Mouse (Mus musculus) spleen, postnatal 36 days (tissue): Measurements from ENCODE around the gene Slc39a11.

Experiments used
- DNase-seq, 2 experiments: peaks; one replicate each; pipeline ENCODE4 v3.0.0; 2022; ENCODE audit warnings: low spot score in 2 of 2, mixed read lengths in 1 of 2

The Slc39a11 gene

DNA sequence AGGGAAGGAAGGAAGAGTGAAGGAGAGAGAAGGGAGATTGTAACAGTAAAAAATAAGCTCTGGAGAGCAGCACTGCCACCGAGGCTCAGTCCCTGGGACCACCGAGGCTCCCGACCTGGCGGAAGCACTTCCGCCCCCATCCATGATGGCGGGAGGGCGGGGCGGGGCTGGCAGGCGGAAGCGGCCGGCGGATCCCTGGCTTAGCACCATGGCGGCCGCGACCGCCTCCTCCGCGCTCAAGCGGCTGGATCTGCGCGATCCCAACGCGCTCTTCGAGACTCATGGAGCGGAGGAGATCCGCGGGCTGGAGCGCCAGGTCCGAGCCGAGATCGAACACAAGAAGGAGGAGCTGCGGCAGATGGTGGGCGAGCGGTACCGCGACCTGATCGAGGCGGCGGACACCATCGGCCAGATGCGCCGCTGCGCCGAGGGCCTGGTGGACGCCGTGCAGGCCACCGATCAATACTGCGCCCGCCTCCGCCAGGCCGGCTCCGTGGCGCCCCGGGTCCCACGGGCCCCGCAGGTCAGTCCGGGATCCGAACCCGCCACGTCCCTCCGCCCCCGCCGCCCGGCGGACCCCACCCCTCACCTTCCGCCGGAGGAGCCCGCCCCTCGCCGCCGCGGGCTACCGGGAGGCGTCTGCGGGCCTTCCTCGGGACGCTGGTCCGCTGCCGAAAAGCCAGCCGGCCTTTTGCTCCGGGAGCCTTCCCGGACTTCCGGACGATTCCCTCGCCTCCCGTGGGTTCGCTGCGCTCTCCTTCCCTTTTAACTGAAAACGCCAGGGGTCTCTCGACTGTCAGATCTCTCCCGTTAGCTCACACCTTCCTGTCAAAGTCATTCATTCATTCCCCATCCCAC lies at the start of gene Slc39a11:
Slc39a11 (minus strand) TSS at position 727 of the 858 bp plus-strand sequence.
- DNase-seq = peak; percentile 56 to 63

DNA sequence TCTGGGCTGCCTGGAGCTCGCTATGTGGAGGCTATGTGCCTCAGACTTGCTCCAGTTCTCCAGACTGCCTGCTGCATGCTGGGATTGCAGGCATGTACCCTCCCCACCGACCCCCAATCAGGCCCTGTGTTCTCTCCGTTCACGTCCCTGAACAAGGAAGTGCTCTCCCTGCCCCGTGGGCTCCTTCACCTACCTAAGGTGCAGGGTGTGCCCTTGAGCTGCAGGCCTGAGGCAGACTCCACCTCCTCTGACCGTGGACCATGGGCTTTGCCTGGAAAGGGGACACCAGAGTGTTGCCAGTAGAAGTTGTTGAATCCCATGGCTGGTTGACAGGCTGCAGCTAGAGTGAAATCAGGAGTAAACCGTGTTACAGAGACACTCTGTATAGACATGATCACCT lies 49.8 kb upstream of the Slc39a11 start:
- no peak for DNase-seq

DNA sequence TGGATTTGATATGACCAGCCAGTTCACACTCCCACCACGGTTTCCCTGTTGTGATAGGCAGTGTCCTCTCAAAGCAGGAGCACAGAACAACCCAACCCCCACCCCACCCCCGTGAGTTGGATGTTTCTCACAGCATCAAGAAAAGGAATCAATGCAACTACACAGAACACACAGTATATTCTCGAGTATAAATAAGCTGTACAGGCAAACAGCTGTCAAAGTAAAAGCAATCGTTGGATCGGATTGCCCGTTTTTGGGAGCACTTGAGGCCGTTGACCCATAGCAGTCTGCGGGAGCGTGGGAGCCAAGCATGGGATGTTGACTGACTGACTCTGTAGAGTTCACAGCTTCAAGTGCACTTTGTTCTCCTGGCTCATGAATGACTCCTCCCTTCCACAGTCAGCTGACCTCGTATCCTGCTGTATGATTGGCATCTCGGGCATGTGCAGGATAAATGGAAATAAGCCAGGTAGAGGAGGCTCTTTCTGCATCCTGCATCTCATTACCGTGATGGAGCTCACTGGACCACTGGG lies 48.2 kb upstream of the Slc39a11 start:
- no peak for DNase-seq

GRCm38 (mm10) chr11:113697571-113697970 lies 47.7 kb upstream of the Slc39a11 start:
- no peak for DNase-seq

GRCm38 (mm10) chr11:113691851-113692250 lies 42.0 kb upstream of the Slc39a11 start:
- DNase-seq = no peak

DNA sequence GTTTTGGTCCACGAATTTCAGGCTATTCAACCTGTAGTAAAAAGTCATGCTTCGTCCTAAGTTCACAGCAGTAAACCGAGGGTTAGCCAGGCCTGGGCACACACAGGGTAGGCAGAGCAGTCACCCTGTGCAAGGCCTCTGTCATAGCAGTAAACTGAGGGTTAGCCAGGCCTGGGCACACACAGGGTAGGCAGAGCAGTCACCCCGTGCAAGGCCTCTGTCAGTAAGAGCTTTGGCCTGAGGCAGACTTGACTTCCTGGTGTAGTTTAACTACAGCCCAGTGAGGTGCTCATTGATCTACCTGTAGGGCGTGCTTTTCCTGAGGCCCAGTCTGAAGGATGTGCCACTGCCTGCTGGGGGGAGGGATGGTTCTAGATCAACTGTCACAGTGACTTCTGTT lies 41.4 kb upstream of the Slc39a11 start:
- DNase-seq = peak in 1 of 2 experiments; percentile 14

DNA sequence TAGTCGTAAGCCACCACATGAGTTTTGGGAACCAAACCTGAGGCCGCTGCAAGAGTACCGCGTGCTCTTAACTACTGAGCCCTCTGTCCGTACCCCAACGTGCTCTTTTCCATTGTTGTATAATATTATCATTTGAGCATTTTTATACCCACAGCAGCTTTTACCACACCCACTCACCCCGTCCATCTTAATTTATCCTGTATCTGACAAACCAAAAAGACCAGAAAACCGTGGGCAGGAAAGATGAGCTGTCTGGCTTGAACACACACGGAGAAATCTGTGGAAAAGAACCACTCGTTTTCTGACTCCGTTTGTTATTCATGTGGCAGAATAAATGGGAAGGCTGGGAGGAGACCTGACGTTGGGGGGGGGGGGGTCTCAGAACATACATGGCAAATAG lies 40.6 kb upstream of the Slc39a11 start:
- DNase-seq = no peak

DNA sequence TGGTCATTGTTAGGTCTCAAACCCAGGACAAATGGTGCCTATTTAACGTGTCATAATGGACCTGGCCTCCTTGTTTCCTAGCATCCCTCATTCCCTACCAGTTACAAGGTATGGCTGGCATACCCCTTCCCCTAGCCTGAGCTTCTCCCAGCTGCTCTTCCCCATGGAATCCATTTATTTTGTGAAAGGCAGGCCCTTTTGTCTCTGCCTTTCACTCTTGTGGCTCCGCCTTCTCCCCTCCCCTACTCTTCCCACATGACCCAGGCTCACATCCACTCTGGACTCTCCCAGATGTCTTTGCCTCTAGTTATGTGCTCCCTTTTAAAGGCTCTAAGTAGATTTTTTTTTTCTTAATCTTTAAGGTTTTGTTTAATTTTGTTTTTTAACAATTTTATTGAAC lies 37.2 kb upstream of the Slc39a11 start:
- no peak for DNase-seq

GRCm38 (mm10) chr11:113684707-113685426 lies 35.0 kb upstream of the Slc39a11 start:
- DNase-seq = no peak

- DNase-seq = peak; percentile 96 to 97
Observed at GRCm38 (mm10) chr11:113683957-113684706, 34.3 kb upstream of the Slc39a11 start, which contains the start of the genes Fam104a and D11Wsu47e. Fam104a (minus strand) TSS chr11:113684155. D11Wsu47e (plus strand) TSS chr11:113684412.

GRCm38 (mm10) chr11:113683627-113683956 lies 33.7 kb upstream of the Slc39a11 start:
- DNase-seq = no peak

DNA sequence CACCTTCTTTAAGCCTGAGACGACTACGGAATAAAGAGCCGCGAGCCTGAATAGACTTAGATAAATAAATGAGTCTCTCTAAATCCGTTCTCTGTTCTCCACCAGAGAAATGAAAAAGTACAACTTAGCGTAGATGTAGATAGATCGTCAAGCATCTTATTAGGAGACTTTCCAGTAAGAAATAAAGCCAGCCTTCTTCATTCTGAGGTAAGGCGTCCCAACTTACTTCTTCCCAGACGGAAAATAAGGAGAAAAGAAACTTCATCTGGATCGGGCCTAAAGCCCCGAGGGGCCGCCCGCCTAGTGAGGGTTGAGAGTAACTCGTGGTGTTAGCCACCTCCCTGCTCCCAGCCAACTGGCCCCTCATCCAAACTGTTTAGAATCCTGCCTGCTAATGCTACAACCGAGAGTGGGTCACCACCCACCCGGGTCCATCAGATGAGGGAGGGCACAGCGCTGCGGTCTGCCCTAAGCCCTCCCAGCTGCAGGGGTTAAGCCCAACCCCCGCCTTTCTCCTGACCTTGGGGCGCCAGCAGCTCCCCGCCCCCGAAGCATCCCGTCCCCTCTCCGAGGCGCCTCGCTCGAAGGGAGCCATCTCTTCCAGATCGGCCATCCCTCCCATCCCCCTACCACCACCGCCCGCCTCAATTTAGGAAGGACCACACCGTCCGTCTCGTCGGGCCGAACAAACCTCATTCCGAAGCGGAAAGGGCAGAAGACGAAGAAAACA lies 33.2 kb upstream of the Slc39a11 start:
- peak; percentile 52 to 60 for DNase-seq

DNA sequence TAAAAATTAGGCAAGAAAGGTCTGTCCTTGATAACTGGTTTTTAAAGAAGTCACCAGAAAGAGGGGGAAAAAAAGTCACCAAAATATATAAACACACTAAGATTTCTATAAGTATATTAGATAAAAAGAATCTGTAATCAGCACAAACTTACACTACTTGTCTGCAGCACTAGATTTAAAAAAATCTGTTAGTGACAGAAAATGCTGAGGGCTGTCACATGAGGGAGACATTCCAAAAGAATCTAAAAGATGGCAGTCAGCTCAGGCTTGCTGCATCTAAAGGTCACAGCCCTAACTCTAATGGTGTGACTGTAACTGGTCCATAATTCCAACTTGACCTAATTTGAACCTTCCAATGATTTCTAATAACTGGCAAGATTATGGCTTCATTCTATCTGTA lies 32.1 kb upstream of the Slc39a11 start:
- no peak for DNase-seq

GRCm38 (mm10) chr11:113680954-113681353 lies 31.1 kb upstream of the Slc39a11 start:
- DNase-seq = peak in 1 of 2 experiments; percentile 36

- no peak for DNase-seq
Observed at GRCm38 (mm10) chr11:113678373-113678772, 28.5 kb upstream of the Slc39a11 start.

DNA sequence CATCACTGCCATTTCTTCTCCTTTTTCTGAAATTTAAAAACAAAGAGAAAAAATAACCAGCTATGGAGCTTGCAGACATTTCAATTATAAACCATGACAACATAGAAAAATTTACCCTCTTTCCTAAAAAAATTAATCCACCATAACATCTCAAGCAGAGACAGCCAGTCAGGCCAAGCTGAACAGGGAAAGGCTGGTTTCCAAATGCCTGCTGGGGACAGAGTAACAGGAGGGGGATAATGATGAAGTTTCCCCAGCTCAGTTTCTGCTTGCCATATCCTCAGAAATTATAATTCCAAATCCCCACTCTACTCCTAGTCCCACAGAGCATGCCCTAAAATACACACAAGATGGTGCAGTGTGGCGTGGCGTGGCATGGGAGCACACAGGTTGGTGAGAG lies 27.5 kb upstream of the Slc39a11 start:
- no peak for DNase-seq

- DNase-seq = no peak
Observed at GRCm38 (mm10) chr11:113676847-113677246, 27.0 kb upstream of the Slc39a11 start.

- no peak for DNase-seq
Observed at GRCm38 (mm10) chr11:113674595-113674994, 24.7 kb upstream of the Slc39a11 start.

- no peak for DNase-seq
Observed at GRCm38 (mm10) chr11:113673614-113674013, 23.7 kb upstream of the Slc39a11 start.

- no peak for DNase-seq
Observed at GRCm38 (mm10) chr11:113669711-113670110, 19.8 kb upstream of the Slc39a11 start.

DNA sequence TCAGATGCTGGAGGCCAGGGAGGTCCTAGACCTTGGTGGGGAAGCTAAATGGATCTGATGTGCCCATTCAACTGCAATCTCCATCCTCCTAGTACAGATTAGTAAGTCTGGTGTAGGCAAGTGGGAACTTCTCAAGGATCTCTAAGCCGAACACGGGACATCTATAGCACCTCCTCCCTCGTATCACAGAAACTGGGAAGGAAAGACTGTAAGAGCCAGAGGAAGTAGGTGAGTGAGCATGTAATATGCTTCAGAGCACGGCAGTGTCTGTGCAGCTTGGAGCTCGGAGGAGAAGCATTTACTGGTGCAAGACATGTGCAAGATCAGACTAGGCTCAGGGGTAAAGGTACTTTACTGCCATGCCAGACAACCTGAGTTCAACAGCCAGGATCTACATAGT lies 19.0 kb upstream of the Slc39a11 start:
- DNase-seq = no peak
